Mouse (Mus musculus) CH12.LX (cell line): ENCODE measurements around the gene Ntm.

ENCODE experiments used
- CTCF ChIP-seq, 2 experiments: IDR thresholded peaks in 1 of 2; conservative IDR thresholded peaks in 1 of 2; 2 replicates each; pipeline ENCODE4 v1.5.1; 2011 to 2012; ENCODE audit warnings: low read depth in 2 of 2, low read length in 2 of 2, improper control_type of control experiment in 1 of 2, inconsistent platforms in 1 of 2, mild to moderate bottlenecking in 1 of 2, moderate library complexity in 1 of 2
- MXI1 ChIP-seq: IDR thresholded peaks from 2 replicates; pipeline ENCODE4 v1.6.1; 2011; ENCODE audit warnings: mild to moderate bottlenecking, low read depth, low read length, improper control_type of control experiment
- UBTF ChIP-seq: IDR thresholded peaks from 2 replicates; pipeline ENCODE4 v1.6.1; 2012; ENCODE audit warnings: low read depth, mild to moderate bottlenecking, inconsistent platforms, low read length, improper control_type of control experiment, moderate library complexity
- ZMIZ1 ChIP-seq: IDR thresholded peaks from 2 replicates; pipeline ENCODE4 v1.6.1; 2012; ENCODE audit warnings: low read depth, mild to moderate bottlenecking, inconsistent platforms, low read length, improper control_type of control experiment

- TF ChIP-seq ZMIZ1 (no peak), MXI1 (no peak), CTCF (conservative IDR thresholded peaks at IDR 0.05 in 1 of 2, IDR thresholded peaks at IDR 0.05 in 1 of 2; ENCODE audit: low read depth in 2 of 2, low read length in 2 of 2) (no peak), UBTF (no peak)
Observed at GRCm38 (mm10) chr9:29727540-29728432, 235.2 kb downstream of the Ntm start.
